Mouse (Mus musculus) adrenal gland, adult 2 months (tissue): ENCODE results near the gene C9orf72. TPM values are rescaled to one million over a fixed set of nuclear protein-coding genes. Genes with fewer than 3 reads are reported as not detected.
A peak's percentile ranks its signal among the peaks of the same experiment; 100 is the strongest.

Source experiments
- DNase-seq: peaks from one replicate; pipeline ENCODE4 v3.0.0; 2021
- polyA plus RNA-seq: library from polyadenylated mRNA; depleted of rRNA; stranded (reverse); fragments of >200 nt; gene quantifications from 2 replicates; pipeline ENCODE4 v1.2.3, GENCODE M21; 2012
- total RNA-seq, 2 experiments: library from RNA; stranded (reverse); gene quantifications; 2 replicates each; pipeline ENCODE4 v1.2.3; 2021

The C9orf72 gene
- total and polyA plus RNA-seq, 3 experiments = 2.3 to 23.6 (median 16.1) TPM

GRCm38 (mm10) chr4:35177926-35178645 lies 47.9 kb downstream of the C9orf72 start:
- DNase-seq = no peak

- DNase-seq = no peak
Measured at GRCm38 (mm10) chr4:35175566-35175965, 50.4 kb downstream of the C9orf72 start.

- no peak for DNase-seq
Measured at GRCm38 (mm10) chr4:35173551-35173950, 52.4 kb downstream of the C9orf72 start.

GRCm38 (mm10) chr4:35172471-35172870 lies 53.5 kb downstream of the C9orf72 start:
- no peak for DNase-seq

- DNase-seq = no peak
Measured at GRCm38 (mm10) chr4:35169571-35170125, 56.3 kb downstream of the C9orf72 start.

GRCm38 (mm10) chr4:35167855-35168254 lies 58.1 kb downstream of the C9orf72 start:
- no peak for DNase-seq

- no peak for DNase-seq
Measured at GRCm38 (mm10) chr4:35165947-35166346, 60.0 kb downstream of the C9orf72 start.

- DNase-seq = no peak
Measured at GRCm38 (mm10) chr4:35165275-35165674, 60.7 kb downstream of the C9orf72 start.

GRCm38 (mm10) chr4:35157815-35158214 lies 68.2 kb downstream of the C9orf72 start:
- no peak for DNase-seq

- peak; percentile 94 for DNase-seq
Measured at GRCm38 (mm10) chr4:35156751-35157611, 69.0 kb downstream of the C9orf72 start, which contains the start of gene Mob3b. Gene Mob3b (minus strand): TSS chr4:35157484.

GRCm38 (mm10) chr4:35156149-35156611 lies 69.8 kb downstream of the C9orf72 start:
- peak; percentile 90 for DNase-seq

- peak; percentile 81 for DNase-seq
Measured at GRCm38 (mm10) chr4:35155132-35155922, 70.6 kb downstream of the C9orf72 start.

- DNase-seq = no peak
Measured at GRCm38 (mm10) chr4:35154051-35154450, 71.9 kb downstream of the C9orf72 start.

- no peak for DNase-seq
Measured at GRCm38 (mm10) chr4:35151756-35152155, 74.2 kb downstream of the C9orf72 start, which contains the start of gene Ifnk. Gene Ifnk (plus strand): TSS chr4:35152056.

GRCm38 (mm10) chr4:35150706-35151105 lies 75.3 kb downstream of the C9orf72 start:
- DNase-seq = no peak

GRCm38 (mm10) chr4:35148326-35148725 lies 77.6 kb downstream of the C9orf72 start:
- no peak for DNase-seq

GRCm38 (mm10) chr4:35146597-35146996 lies 79.4 kb downstream of the C9orf72 start:
- DNase-seq = peak; percentile 52

- DNase-seq = peak; percentile 41
Measured at GRCm38 (mm10) chr4:35145726-35146125, 80.2 kb downstream of the C9orf72 start.

- peak; percentile 40 for DNase-seq
Measured at GRCm38 (mm10) chr4:35143472-35144102, 82.4 kb downstream of the C9orf72 start.
